Mouse (Mus musculus): ENCODE data around the gene Snrnp25. TPM values are rescaled to one million over a fixed set of nuclear protein-coding genes. Genes with fewer than 3 reads are reported as not detected.
"Not testable (repeated sequence)": the region's sequence is repeated elsewhere in the genome, so short reads cannot be mapped to it uniquely, and the experiment has no call there.

Snrnp25 gene
- polyA plus RNA-seq, 1 experiment from 2014 or later, result 61.4 TPM

DNA sequence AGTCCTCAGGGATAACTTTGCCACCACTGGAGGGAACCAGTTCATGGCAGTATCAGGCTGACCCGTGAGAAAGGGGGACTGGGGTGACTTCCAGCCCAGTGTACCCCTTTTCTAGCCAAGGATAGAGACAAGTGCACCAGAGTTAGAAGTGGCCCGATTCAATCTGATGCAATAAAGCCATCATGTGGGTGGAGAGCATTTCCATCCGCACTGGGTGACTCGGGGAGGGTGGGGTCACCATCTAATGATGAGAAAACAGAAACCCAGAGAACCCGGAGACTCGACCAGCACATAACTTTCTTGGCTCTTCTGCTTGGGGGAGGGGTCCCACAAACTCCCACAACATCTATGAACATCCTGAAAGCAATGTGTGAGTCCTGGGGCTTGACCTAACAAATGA, 8.5 kb upstream of the Snrnp25 start:
- Histone ChIP-seq H3K9ac (no peak overlapping the region), H3K4me1 (peaks cover 5% of the 10 kb centered on the region; the same call in 1 of the 2 replicates), H3K9me3 (no peaks in the 10 kb centered on the region), H3K27me3 (peaks cover 8% of the 10 kb centered on the region; the same call in 1 of the 2 replicates), H3K27ac (no peak overlapping the region), H3K4me3 (replicated peaks) (no peak overlapping the region), H3K4me2 (no peak overlapping the region), H3K36me3 (replicated peaks) (no peaks in the 10 kb centered on the region)
- no peak for ATAC-seq (ENCODE audit: low FRiP score)
- 86% methylated on average over 6 of the region's 6 CpGs for WGBS

DNA sequence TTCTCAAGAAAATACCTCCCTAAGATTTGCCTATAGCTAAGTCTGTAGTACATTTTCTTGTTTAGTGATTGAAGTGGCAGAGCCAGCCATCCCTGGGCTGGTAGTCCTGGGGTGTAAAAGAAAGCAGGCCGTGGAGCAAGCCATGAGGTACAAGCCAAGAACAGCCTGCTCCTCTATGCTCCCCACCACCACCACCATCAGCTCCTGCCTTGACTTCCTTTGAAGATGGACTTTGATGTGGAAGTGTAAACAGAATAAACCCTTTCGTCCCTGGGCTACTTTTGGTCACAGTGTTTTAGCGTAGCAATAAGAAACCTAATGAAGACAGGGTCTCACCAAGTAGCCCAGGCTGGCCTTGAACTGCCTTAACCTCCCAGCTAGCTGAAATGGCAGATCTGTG, 7.4 kb upstream of the Snrnp25 start:
- Histone ChIP-seq H3K36me3 (replicated peaks) (no peaks in the 10 kb centered on the region), H3K4me1 (peaks cover 5% of the 10 kb centered on the region; the same call in 1 of the 2 replicates), H3K27ac (no peak overlapping the region), H3K27me3 (peaks cover 8% of the 10 kb centered on the region; the same call in 1 of the 2 replicates), H3K9me3 (no peaks in the 10 kb centered on the region), H3K4me2 (no peak overlapping the region), H3K4me3 (replicated peaks) (no peak overlapping the region), H3K9ac (no peak overlapping the region)
- WGBS, result 80% methylated on average over 3 of the region's 3 CpGs
- ATAC-seq (ENCODE audit: low FRiP score), result no peak

DNA sequence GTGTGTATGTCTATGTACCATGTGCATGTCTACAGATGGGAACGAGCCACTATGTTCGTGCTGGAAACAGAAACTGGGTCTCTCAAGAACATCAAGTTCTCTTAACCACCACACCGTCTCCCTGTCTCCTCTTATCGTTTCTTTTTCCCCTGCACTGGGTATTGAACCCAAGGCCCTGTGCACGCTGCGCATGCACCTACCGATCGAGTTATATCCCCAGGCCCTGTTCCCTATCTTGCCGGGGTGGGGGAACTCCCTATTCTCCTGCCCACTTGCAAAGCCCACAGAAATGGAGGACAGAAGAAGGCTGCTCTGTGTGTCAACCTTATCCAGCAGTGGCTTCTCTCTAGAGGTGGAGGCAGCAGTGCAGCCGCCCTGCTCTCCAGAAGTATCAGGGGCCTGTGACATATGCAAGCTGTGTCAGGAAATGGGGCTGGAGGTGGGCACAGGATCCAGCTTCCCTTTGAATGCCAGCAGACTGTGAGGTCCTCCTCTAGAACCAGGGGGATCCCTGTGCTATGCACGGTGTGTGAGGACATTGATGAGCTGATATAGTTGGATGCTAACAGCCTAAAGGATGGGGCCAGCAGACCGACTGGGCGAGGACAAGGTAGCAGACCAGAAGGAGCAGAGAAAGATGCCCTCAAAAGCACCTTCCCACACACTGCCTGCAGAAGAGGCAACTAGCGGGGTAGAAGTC, 6.8 kb upstream of the Snrnp25 start:
- H3K4me2 ChIP-seq, result no peak overlapping the region
- H3K9me3 ChIP-seq, result no peaks in the 10 kb centered on the region
- no peak overlapping the region for H3K9ac ChIP-seq
- peaks cover 10% of the 10 kb centered on the region; the same call in 1 of the 2 replicates for H3K27me3 ChIP-seq
- H3K27ac ChIP-seq, result no peak overlapping the region
- H3K36me3 ChIP-seq (replicated peaks), result no peaks in the 10 kb centered on the region
- H3K4me1 ChIP-seq, result peaks cover 5% of the 10 kb centered on the region; the same call in 1 of the 2 replicates
- no peak for ATAC-seq (ENCODE audit: low FRiP score)
- no peak overlapping the region for H3K4me3 ChIP-seq (replicated peaks)
- 73% methylated on average over 14 of the region's 14 CpGs for WGBS

DNA sequence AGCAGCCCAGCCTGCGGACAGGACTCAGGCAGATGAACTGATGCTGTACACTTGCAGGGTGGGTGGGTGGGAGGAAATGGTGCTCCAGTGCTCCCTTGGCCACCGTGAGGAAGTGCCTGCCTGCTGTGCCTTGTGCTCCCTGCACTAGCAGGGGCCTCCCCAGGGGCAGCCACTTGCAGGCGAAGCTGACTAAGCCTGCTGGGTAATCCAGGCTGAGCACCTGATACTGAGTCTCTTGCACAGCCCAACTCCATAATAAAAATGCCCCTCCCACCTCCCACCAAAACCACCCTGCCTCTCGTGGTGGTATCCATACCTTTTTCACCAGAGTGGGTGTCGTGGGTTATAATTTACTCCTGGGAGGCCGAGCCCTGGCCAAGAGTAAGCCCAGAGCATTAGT, 6.0 kb upstream of the Snrnp25 start:
- 33% methylated on average over 6 of the region's 6 CpGs for WGBS
- Histone ChIP-seq H3K27ac (no peak overlapping the region), H3K9me3 (no peaks in the 10 kb centered on the region), H3K4me3 (replicated peaks) (no peak overlapping the region), H3K27me3 (peaks cover 8% of the 10 kb centered on the region; the same call in 1 of the 2 replicates), H3K9ac (no peak overlapping the region), H3K4me2 (no peak overlapping the region), H3K36me3 (replicated peaks) (no peaks in the 10 kb centered on the region), H3K4me1 (peaks cover 5% of the 10 kb centered on the region; the same call in 1 of the 2 replicates)
- ATAC-seq (ENCODE audit: low FRiP score), result no peak

DNA sequence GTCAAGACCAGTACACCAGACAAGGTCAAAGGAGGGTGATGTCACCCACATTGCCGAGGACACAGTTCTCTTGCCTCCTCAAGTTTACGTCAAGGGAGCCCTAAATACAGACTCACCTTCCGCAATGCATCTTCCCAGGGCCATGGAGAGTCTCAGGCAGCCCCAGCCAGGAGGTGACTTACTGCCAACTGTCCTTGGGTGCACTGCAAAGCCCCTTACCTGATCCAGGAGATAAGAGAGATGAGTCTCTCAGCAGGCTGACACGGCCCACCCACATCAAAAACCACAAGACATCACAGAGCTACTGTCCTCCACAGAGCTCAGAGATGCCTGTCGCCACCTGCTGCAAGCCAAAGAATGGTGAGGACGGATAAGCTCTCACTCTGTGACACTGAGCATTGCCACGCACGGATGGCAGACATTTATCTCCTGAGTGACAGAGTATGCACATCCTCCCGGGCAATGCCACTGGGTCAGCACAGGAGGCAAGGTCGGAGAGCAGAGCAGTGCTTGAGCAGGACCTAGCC, 5.1 kb upstream of the Snrnp25 start, which contains the start of gene Il9r:
Gene Il9r, minus strand, starts transcription at position 205 of the 527 bp plus-strand sequence.
- H3K36me3 ChIP-seq (replicated peaks), result no peaks in the 10 kb centered on the region
- H3K9ac ChIP-seq, result no peak within 1 kb of the TSS
- no peak within 1 kb of the TSS for H3K4me2 ChIP-seq
- H3K4me1 ChIP-seq, result peaks cover 11% of the 10 kb centered on the region
- no peaks in the 10 kb centered on the region for H3K9me3 ChIP-seq
- no peak within 1 kb of the TSS for H3K4me3 ChIP-seq (replicated peaks)
- no peak within 1 kb of the TSS for H3K27ac ChIP-seq
- peaks cover 6% of the 10 kb centered on the region; the same call in 1 of the 2 replicates for H3K27me3 ChIP-seq
- 78% methylated on average over 10 of the region's 10 CpGs for WGBS
- ATAC-seq (ENCODE audit: low FRiP score), result no peak

DNA sequence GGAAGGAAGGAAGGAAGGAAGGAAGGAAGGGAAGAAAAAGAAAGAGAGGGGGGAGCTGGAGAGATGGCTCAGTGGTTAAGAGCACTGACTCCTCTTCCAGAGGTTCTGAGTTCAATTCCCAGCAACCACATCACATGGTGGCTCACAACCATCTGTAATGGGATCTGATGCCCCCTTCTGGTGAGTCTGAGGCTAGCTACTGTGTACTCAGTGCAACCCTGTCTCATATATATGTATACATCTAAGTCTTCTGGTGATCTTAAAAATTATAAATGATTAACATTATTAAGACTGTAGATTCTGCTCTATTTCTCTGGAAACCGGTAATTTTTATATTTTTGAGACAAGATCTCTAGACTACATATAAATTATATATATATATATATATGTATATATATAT, 4.2 kb upstream of the Snrnp25 start:
- not testable (repeated sequence) for ATAC-seq (ENCODE audit: low FRiP score); H3K27ac ChIP-seq; H3K9me3 ChIP-seq; H3K4me3 ChIP-seq (replicated peaks); H3K36me3 ChIP-seq (replicated peaks); H3K9ac ChIP-seq; H3K4me2 ChIP-seq; H3K27me3 ChIP-seq
- WGBS, result 78% methylated on average over 1 of the region's 1 CpGs
- peaks cover 15% of the 10 kb centered on the region for H3K4me1 ChIP-seq

DNA sequence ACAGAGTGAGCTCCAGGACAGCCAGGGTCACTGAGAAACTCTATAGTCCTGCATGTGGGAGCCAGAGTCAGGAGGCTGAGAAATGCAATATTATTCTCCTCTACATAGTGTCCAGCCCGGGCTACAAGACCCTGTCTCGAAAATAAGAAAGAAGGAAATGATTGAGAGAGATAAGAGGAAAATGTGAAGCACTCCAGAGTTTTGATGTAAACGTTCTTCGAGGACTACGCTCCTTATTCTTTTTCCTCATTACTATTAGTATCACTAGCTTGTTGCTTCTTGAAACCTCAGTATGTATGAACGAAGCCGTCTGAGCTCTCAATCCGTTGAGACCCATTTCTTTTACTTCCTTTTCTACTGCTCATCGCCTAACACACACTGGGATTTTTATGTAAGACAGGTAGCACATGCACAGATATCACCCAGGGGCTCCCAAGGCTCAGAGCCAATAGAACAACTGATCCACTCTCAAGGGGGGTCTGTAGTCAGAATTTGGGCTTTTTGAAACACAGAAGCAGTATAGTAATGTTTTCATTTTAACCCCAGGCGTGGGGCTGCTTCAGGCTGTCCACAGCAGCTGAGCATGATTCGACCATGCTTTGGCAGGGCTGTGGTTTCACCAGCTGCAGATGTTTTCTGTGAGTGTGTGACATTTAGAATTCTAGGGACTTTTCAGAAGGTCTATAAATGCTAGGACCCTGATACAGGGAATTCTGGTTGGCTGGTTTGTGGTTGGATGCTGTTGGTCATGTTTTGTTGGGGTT, 3.1 kb upstream of the Snrnp25 start:
- no peaks in the 10 kb centered on the region for H3K9me3 ChIP-seq
- H3K36me3 ChIP-seq (replicated peaks), result no peaks in the 10 kb centered on the region
- ATAC-seq (ENCODE audit: low FRiP score), result no peak
- H3K4me1 ChIP-seq, result peaks cover 17% of the 10 kb centered on the region
- H3K9ac ChIP-seq, result no peak overlapping the region
- peaks cover 3% of the 10 kb centered on the region; the same call in 1 of the 2 replicates for H3K27me3 ChIP-seq
- no peak overlapping the region for H3K27ac ChIP-seq
- 86% methylated on average over 11 of the region's 11 CpGs for WGBS
- no peak overlapping the region for H3K4me2 ChIP-seq
- no peak overlapping the region for H3K4me3 ChIP-seq (replicated peaks)

DNA sequence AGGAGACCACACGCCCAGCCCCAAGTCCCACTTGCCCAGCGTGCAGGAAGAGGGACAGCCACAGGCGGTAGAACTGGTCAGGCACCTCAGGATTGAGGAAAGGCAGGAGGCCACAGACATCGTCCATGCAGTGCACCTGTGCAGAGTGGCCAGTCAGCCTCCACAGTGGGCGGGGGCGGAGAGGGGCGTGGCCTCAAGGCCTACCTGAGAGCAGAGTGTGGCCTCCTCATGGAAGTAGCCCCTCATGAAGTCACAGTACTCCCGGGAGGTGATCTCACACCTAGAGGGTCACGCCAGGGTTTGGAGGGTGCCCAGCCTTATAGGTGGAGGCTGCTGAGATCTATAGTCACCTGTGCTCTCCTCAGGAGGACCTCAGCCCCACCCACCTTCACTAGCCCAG, 5.4 kb downstream of the Snrnp25 start:
- no peak for ATAC-seq (ENCODE audit: low FRiP score)
- 93% methylated on average over 9 of the region's 9 CpGs for WGBS
- H3K36me3 ChIP-seq (replicated peaks), result peaks cover 74% of the 10 kb centered on the region

DNA sequence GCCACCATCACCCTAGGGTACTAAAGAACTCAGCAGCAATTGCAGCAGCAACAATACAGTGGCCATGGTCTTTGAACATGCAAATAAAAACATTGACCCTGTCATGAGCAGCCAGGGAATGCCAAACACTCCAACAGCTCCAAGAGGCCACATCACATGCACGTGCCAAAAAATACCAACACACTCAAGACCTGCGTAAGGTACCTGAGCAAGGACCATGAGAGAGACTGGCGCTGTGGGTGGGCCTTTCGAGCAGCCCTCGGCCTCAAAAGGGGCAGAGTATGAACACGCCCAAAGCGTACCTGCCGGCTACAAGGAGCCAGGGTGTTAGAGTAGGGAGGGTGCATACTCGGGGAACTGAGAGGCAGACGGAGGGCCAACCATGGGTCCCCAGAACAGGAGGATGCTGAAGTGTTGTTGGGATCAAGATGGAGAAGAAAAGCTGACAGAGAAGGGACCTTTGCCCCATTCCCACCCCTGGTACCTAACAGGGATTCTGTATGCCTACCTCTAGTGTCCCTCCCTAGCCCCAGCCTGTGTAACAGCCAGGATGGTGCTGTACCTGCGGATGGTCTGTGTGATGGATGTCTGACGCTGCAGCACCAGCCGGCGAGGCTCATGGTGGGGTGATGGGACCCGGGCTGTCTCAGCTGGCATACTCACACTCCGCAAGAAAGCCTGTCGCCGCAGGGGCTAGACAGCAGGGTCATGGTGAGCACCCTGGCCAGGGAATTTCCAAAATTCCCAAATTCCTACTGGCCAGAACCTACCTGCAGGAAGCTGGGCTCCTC, 10.4 kb downstream of the Snrnp25 start:
- H3K9ac ChIP-seq, result no peak overlapping the region
- 91% methylated on average over 18 of the region's 18 CpGs for WGBS
- H3K4me2 ChIP-seq, result no peak overlapping the region
- ATAC-seq (ENCODE audit: low FRiP score), result no peak
- peaks cover 42% of the 10 kb centered on the region for H3K36me3 ChIP-seq (replicated peaks)
- H3K4me3 ChIP-seq (replicated peaks), result no peak overlapping the region
- peaks cover 12% of the 10 kb centered on the region for H3K4me1 ChIP-seq
- no peaks in the 10 kb centered on the region for H3K9me3 ChIP-seq
- H3K27me3 ChIP-seq, result peaks cover 7% of the 10 kb centered on the region
- H3K27ac ChIP-seq, result no peak overlapping the region

More for the DNA sequence above, 5.4 kb downstream of the Snrnp25 start:
- Histone ChIP-seq H3K4me1 (peaks cover 9% of the 10 kb centered on the region), H3K27ac (no peak overlapping the region), H3K4me3 (replicated peaks) (no peak overlapping the region), H3K4me2 (no peak overlapping the region), H3K9ac (no peak overlapping the region), H3K27me3 (no peaks in the 10 kb centered on the region), H3K9me3 (no peaks in the 10 kb centered on the region)

DNA sequence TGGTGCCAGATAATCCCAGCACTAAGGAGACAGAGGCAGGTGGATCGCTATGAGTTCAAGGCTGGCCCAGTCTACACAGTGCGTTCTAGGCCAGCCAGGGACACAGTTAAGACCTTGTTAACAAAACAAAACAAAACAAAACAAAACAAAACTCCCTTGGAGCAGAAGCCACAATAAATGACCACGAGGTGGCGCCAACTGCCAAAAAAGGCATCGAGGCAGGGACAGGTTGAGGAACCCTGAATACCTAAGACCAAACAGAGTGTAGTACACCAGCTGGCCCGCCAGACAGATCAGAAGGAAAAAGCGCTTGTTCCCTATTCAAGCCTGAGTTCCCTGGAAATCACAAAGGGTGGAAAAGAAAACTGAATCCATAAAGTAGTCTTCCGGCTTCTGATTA, 11.6 kb downstream of the Snrnp25 start:
- Histone ChIP-seq H3K4me1 (peaks cover 21% of the 10 kb centered on the region), H3K36me3 (replicated peaks) (peaks cover 29% of the 10 kb centered on the region; the same call in 1 of the 2 replicates), H3K9me3 (no peaks in the 10 kb centered on the region), H3K27ac (no peak overlapping the region), H3K4me3 (replicated peaks) (no peak overlapping the region), H3K27me3 (peaks cover 20% of the 10 kb centered on the region), H3K9ac (no peak overlapping the region), H3K4me2 (no peak overlapping the region)
- 0 out of 2 replicates have a peak, but pooled peaks have one; percentile 28 for ATAC-seq (ENCODE audit: low FRiP score)
- WGBS, result 22% methylated on average over 8 of the region's 8 CpGs

DNA sequence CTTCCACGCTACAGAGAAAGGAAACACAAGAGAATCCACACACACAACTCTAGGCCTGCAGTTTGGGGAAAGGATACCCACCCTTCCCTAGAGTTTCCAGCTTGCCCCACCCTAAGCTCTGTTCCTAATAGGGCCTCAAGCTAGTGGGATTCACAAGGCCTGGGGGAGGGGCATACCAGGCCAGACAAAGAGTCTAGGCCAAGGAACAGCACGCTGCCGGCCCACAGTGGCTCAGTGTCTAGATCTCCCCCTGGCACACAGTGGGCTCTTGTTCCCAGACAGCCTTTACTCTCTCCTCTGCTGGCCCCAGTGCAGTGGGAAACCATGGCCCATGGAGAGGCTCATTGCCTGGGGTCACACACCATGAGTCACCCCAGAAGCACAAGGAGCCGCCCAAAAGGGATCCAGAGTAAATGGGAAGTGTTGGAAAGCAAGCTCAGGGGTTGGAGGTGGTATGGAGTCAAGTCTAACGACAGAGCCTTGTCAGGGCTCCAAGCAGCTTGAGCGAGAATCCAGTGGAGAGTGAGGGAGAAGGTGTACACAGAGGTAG, 13.4 kb downstream of the Snrnp25 start:
- H3K36me3 ChIP-seq (replicated peaks), result peaks cover 13% of the 10 kb centered on the region; the same call in 1 of the 2 replicates
- H3K9ac ChIP-seq, result peak overlapping the region; percentile 25; the same call in 1 of the 2 replicates
- no peak for ATAC-seq (ENCODE audit: low FRiP score)
- H3K27me3 ChIP-seq, result peaks cover 37% of the 10 kb centered on the region
- WGBS, result 49% methylated on average over 6 of the region's 6 CpGs
- H3K4me2 ChIP-seq, result no peak overlapping the region
- no peak overlapping the region for H3K4me3 ChIP-seq (replicated peaks)
- H3K27ac ChIP-seq, result no peak overlapping the region
- peaks cover 32% of the 10 kb centered on the region for H3K4me1 ChIP-seq
- H3K9me3 ChIP-seq, result no peaks in the 10 kb centered on the region
